Mouse (Mus musculus) kidney, embryonic 15.5 days (tissue): ENCODE data around the gene Prkn. TPM values are rescaled to one million over a fixed set of nuclear protein-coding genes. Genes with fewer than 3 reads are reported as not detected.

ENCODE experiments used
- ATAC-seq: fragments of 200-750 bp; cut with Nextera tagmentation; replicated peaks from 2 replicates; pipeline ENCODE4 v1.8.0; 2017; ENCODE audit warnings: moderate TSS enrichment; ENCODE audit not compliant: low FRiP score
- H3K27ac ChIP-seq: fragments of 300-500 bp; sonication (generic); 2 replicates; pipeline ENCODE4 v1.5.1; 2015; ENCODE audit warnings: mild to moderate bottlenecking, inconsistent platforms
- H3K27me3 ChIP-seq: fragments of 300-500 bp; sonication (generic); 2 replicates; pipeline ENCODE4 v1.6.1; 2015; ENCODE audit warnings: inconsistent platforms
- H3K36me3 ChIP-seq: fragments of 300-500 bp; sonication (generic); 2 replicates; pipeline ENCODE4 v1.6.1; 2015; ENCODE audit warnings: inconsistent platforms
- H3K4me1 ChIP-seq: fragments of 300-500 bp; sonication (generic); 2 replicates; pipeline ENCODE4 v1.6.1; 2015; ENCODE audit warnings: inconsistent platforms
- H3K4me2 ChIP-seq: fragments of 300-500 bp; sonication (generic); 2 replicates; pipeline ENCODE4 v1.6.1; 2015; ENCODE audit warnings: moderate library complexity, mild to moderate bottlenecking, inconsistent platforms
- H3K4me3 ChIP-seq: fragments of 300-500 bp; sonication (generic); replicated peaks from 2 replicates; pipeline ENCODE4 v1.5.1; 2015; ENCODE audit warnings: mild to moderate bottlenecking, inconsistent platforms
- H3K9ac ChIP-seq: fragments of 300-500 bp; sonication (generic); 2 replicates; pipeline ENCODE4 v1.6.1; 2015; ENCODE audit warnings: mild to moderate bottlenecking, inconsistent platforms
- H3K9me3 ChIP-seq: fragments of 300-500 bp; sonication (generic); replicated peaks from 2 replicates; pipeline ENCODE4 v1.6.1; 2016; ENCODE audit warnings: inconsistent platforms
- WGBS: fragments of 180-500 bp; shearing (Covaris S2); methylation state at CpG from one replicate; pipeline ENCODE4 v1.1.7; 2015; ENCODE audit warnings: mixed read lengths; 5-methylcytosine and 5-hydroxymethylcytosine counted together
- polyA plus RNA-seq: library from polyadenylated mRNA; unstranded; fragments of >200 nt; fragmentation: Nextera tagmentation; extraction: Ambion mirVana; gene quantifications from 2 replicates; pipeline ENCODE4 v1.2.1, GENCODE M21; 2015

Prkn gene
- polyA plus RNA-seq, 1 experiment from 2014 or later: 1.5 TPM

- H3K4me2 ChIP-seq: no peak overlapping the region
- H3K9me3 ChIP-seq: no peaks in the 10 kb centered on the region
- no peak overlapping the region for H3K9ac ChIP-seq
- no peak overlapping the region for H3K27ac ChIP-seq
- H3K36me3 ChIP-seq: no peaks in the 10 kb centered on the region
- H3K27me3 ChIP-seq: peaks cover 5% of the 10 kb centered on the region; the same call in 1 of the 2 replicates
- ATAC-seq: no peak
- no peak overlapping the region for H3K4me3 ChIP-seq
- peaks cover 3% of the 10 kb centered on the region; the same call in 1 of the 2 replicates for H3K4me1 ChIP-seq
- WGBS: 63% methylated on average over 9 of the region's 9 CpGs
Measured at GRCm38 (mm10) chr17:11996311-11996710, 1156.1 kb downstream of the Prkn start.

DNA sequence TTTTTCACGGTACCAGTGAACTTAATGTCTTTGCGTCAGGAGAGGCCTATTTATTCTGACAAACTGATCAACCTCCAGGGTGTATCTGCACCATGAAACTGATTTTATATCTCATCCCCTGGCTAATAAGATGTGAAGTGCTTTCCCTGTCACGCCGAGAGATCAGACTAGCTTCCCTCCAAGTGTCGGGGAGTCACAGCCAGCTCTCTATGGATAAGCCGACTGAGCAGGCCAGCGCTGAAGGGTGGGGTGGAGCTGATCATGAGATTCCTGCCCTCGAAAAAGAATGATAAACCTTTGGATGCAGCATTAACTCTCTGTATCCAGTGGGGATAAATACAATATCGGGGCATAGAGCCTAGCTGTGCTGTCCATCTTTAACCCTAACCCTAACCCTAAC is 1160.1 kb downstream of the Prkn start:
- no peak for ATAC-seq
- WGBS: 79% methylated on average over 9 of the region's 9 CpGs
- Histone ChIP-seq H3K4me1 (no peaks in the 10 kb centered on the region), H3K27ac (no peak overlapping the region), H3K4me2 (no peak overlapping the region), H3K4me3 (no peak overlapping the region), H3K9ac (no peak overlapping the region), H3K27me3 (no peaks in the 10 kb centered on the region), H3K9me3 (no peaks in the 10 kb centered on the region), H3K36me3 (no peaks in the 10 kb centered on the region)

DNA sequence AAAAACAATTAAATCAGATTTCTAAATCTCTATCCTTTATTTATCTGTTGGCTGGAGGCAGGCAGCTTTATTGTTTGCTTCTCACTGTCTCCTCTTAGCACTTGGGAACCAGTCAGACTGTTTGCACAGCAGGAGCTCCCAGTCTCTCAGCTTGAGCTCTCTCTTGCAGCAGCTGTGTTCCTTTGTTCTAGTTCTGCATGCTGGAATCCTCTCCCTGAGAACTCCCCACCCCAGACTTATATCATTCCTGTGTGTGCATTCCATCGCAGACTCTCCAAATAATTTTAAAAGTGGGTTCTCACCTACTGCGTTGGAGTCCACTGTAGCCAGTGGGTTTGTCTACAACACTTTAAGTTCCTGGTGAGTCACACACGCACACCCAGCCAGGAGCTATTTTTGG is 1181.1 kb downstream of the Prkn start:
- no peak overlapping the region for H3K4me2 ChIP-seq
- H3K27me3 ChIP-seq: no peaks in the 10 kb centered on the region
- no peak overlapping the region for H3K4me3 ChIP-seq
- WGBS: 68% methylated on average over 3 of the region's 3 CpGs
- ATAC-seq: no peak
- H3K4me1 ChIP-seq: no peaks in the 10 kb centered on the region
- no peaks in the 10 kb centered on the region; the same call in 1 of the 2 replicates for H3K9me3 ChIP-seq
- no peaks in the 10 kb centered on the region for H3K36me3 ChIP-seq
- H3K27ac ChIP-seq: no peak overlapping the region
- H3K9ac ChIP-seq: no peak overlapping the region

- Histone ChIP-seq H3K4me2 (no peak overlapping the region), H3K9me3 (no peaks in the 10 kb centered on the region), H3K9ac (no peak overlapping the region), H3K27ac (no peak overlapping the region), H3K4me1 (peaks cover 28% of the 10 kb centered on the region), H3K4me3 (no peak overlapping the region), H3K27me3 (0 out of 2 replicates have a peak, but pooled peaks cover 10% of the 10 kb centered on the region), H3K36me3 (no peaks in the 10 kb centered on the region)
- no peak for ATAC-seq
- 51% methylated on average over 5 of the region's 5 CpGs for WGBS
Measured at GRCm38 (mm10) chr17:12029362-12029761, 1189.2 kb downstream of the Prkn start.

GRCm38 (mm10) chr17:12029921-12030461 is 1189.8 kb downstream of the Prkn start:
- WGBS: 13% methylated on average over 14 of the region's 14 CpGs
- H3K4me2 ChIP-seq: peak overlapping the region; percentile 39
- H3K27ac ChIP-seq: no peak overlapping the region
- H3K27me3 ChIP-seq: 0 out of 2 replicates have a peak, but pooled peaks cover 10% of the 10 kb centered on the region
- no peaks in the 10 kb centered on the region for H3K9me3 ChIP-seq
- peaks cover 28% of the 10 kb centered on the region for H3K4me1 ChIP-seq
- H3K36me3 ChIP-seq: no peaks in the 10 kb centered on the region
- ATAC-seq: no peak
- no peak overlapping the region for H3K9ac ChIP-seq
- H3K4me3 ChIP-seq: no peak overlapping the region

GRCm38 (mm10) chr17:12030556-12031160 is 1190.5 kb downstream of the Prkn start:
- Histone ChIP-seq H3K4me2 (peak overlapping the region; percentile 39), H3K27ac (no peak overlapping the region), H3K36me3 (no peaks in the 10 kb centered on the region), H3K9me3 (no peaks in the 10 kb centered on the region), H3K9ac (no peak overlapping the region), H3K4me1 (peaks cover 28% of the 10 kb centered on the region), H3K27me3 (peaks cover 16% of the 10 kb centered on the region), H3K4me3 (no peak overlapping the region)
- WGBS: 12% methylated on average over 11 of the region's 11 CpGs
- ATAC-seq: peak; percentile 30

GRCm38 (mm10) chr17:12031203-12031942 is 1191.2 kb downstream of the Prkn start:
- Histone ChIP-seq H3K9ac (no peak overlapping the region), H3K36me3 (no peaks in the 10 kb centered on the region), H3K27me3 (peaks cover 17% of the 10 kb centered on the region), H3K4me1 (peaks cover 28% of the 10 kb centered on the region), H3K4me3 (no peak overlapping the region), H3K9me3 (no peaks in the 10 kb centered on the region), H3K27ac (no peak overlapping the region), H3K4me2 (peak overlapping the region; percentile 39)
- ATAC-seq: peak; percentile 76
- under 1% methylated on average over 10 of the region's 10 CpGs for WGBS

GRCm38 (mm10) chr17:12032014-12032791 is 1192.0 kb downstream of the Prkn start:
- ATAC-seq: no peak

DNA sequence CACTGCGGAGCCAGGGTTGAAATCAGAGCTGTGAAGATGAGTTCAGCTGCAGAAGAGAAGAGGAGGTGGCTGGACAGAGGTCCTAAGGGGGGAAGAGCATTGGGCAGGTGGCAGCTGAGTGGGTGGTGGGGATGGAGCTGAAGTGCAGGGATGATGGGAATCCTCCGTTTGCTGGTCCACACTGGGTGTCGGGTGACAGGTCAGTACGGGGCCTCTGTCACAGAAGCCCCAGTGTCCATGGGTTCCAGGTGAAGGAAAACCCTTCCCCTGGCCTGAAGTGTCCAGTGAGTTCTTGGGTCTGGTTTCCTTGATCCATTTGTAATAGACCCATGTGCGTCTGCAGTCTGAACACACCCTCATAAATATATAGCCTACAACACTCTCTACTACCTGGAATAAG is 1195.2 kb downstream of the Prkn start:
- H3K27ac ChIP-seq: no peak overlapping the region
- no peaks in the 10 kb centered on the region for H3K36me3 ChIP-seq
- 40% methylated on average over 5 of the region's 5 CpGs for WGBS
- H3K27me3 ChIP-seq: peaks cover 7% of the 10 kb centered on the region
- no peak for ATAC-seq
- H3K4me1 ChIP-seq: peaks cover 22% of the 10 kb centered on the region
- H3K4me3 ChIP-seq: no peak overlapping the region
- H3K4me2 ChIP-seq: no peak overlapping the region
- H3K9me3 ChIP-seq: no peaks in the 10 kb centered on the region
- H3K9ac ChIP-seq: no peak overlapping the region

More at GRCm38 (mm10) chr17:12032014-12032791, 1192.0 kb downstream of the Prkn start:
- H3K4me3 ChIP-seq: no peak overlapping the region
- H3K9me3 ChIP-seq: no peaks in the 10 kb centered on the region
- H3K27me3 ChIP-seq: peaks cover 17% of the 10 kb centered on the region
- H3K36me3 ChIP-seq: no peaks in the 10 kb centered on the region
- no peak overlapping the region for H3K9ac ChIP-seq
- H3K27ac ChIP-seq: no peak overlapping the region
- peaks cover 28% of the 10 kb centered on the region for H3K4me1 ChIP-seq
- no peak overlapping the region for H3K4me2 ChIP-seq
- WGBS: 63% methylated on average over 10 of the region's 10 CpGs

- Histone ChIP-seq H3K4me3 (no peak overlapping the region), H3K36me3 (no peaks in the 10 kb centered on the region), H3K9me3 (no peaks in the 10 kb centered on the region), H3K4me2 (no peak overlapping the region), H3K4me1 (peaks cover 15% of the 10 kb centered on the region), H3K27ac (no peak overlapping the region), H3K27me3 (peaks cover 7% of the 10 kb centered on the region), H3K9ac (no peak overlapping the region)
- WGBS: 45% methylated on average over 6 of the region's 6 CpGs
- no peak for ATAC-seq
Measured at GRCm38 (mm10) chr17:12036205-12036604, 1196.0 kb downstream of the Prkn start.

GRCm38 (mm10) chr17:12037065-12037464 is 1196.9 kb downstream of the Prkn start:
- Histone ChIP-seq H3K27me3 (peaks cover 7% of the 10 kb centered on the region), H3K4me2 (no peak overlapping the region), H3K27ac (no peak overlapping the region), H3K36me3 (no peaks in the 10 kb centered on the region), H3K9ac (no peak overlapping the region), H3K4me3 (no peak overlapping the region), H3K9me3 (no peaks in the 10 kb centered on the region), H3K4me1 (peaks cover 8% of the 10 kb centered on the region; the same call in 1 of the 2 replicates)
- peak; percentile 61; the same call in 1 of the 2 replicates for ATAC-seq
- 75% methylated on average over 5 of the region's 5 CpGs for WGBS
